Mouse (Mus musculus) bone marrow macrophage, adult 2 months (primary cell): ENCODE results near the gene Gm17571.

Source experiments
- CTCF ChIP-seq: IDR thresholded peaks from 2 replicates; pipeline ENCODE4 v1.5.1; 2012; ENCODE audit warnings: low read depth, mild to moderate bottlenecking, low read length, moderate library complexity
- POLR2A ChIP-seq: IDR thresholded peaks from 2 replicates; pipeline ENCODE4 v1.6.1; 2012; ENCODE audit warnings: mild to moderate bottlenecking, low read depth, low read length, borderline replicate concordance

DNA sequence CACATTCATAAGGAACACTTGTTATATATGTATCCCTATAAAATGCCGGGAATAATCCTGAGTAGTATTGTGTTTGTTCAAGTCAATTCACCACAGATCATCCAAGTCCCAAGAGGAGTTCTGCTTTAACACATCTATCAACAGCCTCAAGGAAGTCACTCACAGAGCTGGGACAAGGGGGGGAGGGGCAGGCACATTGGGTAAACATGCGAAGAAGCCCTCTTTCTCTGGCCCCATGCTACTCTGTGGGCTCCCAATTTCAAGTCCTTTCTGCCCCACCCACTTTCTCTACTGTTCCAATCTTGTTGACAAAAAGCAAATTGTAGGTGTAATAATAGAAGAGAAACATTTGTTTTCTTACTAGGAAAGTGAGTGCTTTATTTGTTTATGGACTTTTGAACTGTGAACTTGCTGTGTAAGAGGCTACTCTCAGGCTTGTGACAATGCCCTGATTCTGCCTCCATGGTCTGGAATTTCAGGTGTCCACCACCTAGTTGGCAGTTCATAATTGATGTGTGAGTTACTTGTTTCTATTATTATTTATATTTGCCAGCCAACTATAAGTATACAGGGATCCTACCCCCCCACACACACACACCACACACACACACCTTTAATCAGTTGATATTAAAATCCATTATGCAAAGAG, 17.0 kb downstream of the Gm17571 start:
- TF ChIP-seq CTCF, result no peak
- TF ChIP-seq POLR2A, result no peak
